Mouse (Mus musculus) kidney, embryonic 14.5 days (tissue): Measurements from ENCODE around the gene Izumo1. TPM values are rescaled to one million over a fixed set of nuclear protein-coding genes. Genes with fewer than 3 reads are reported as not detected.
"Not testable (repeated sequence)": the region's sequence is repeated elsewhere in the genome, so short reads cannot be mapped to it uniquely, and the experiment has no call there.

Source experiments
- ATAC-seq: fragments of 200-750 bp; cut with Nextera tagmentation; 2 replicates; pipeline ENCODE4 v1.8.0; 2017; ENCODE audit warnings: moderate number of reproducible peaks, mild to moderate bottlenecking, moderate TSS enrichment, moderate library complexity; ENCODE audit not compliant: low FRiP score, low TSS enrichment
- H3K27ac ChIP-seq: fragments of 300-500 bp; sonication (generic); 2 replicates; pipeline ENCODE4 v1.5.1; 2014; ENCODE audit warnings: low read depth, mild to moderate bottlenecking, low read length, moderate library complexity, mixed read lengths
- H3K27me3 ChIP-seq: fragments of 300-500 bp; sonication (generic); 2 replicates; pipeline ENCODE4 v1.6.1; 2014; ENCODE audit warnings: mild to moderate bottlenecking, low read length; ENCODE audit not compliant: control insufficient read depth, insufficient read depth
- H3K36me3 ChIP-seq: fragments of 300-500 bp; sonication (generic); 2 replicates; pipeline ENCODE4 v1.6.1; 2014; ENCODE audit warnings: low read length, mixed read lengths; ENCODE audit not compliant: control insufficient read depth, insufficient read depth
- H3K4me1 ChIP-seq: fragments of 300-500 bp; sonication (generic); 2 replicates; pipeline ENCODE4 v1.6.1; 2014; ENCODE audit warnings: low read length, mixed read lengths; ENCODE audit not compliant: control insufficient read depth, insufficient read depth
- H3K4me2 ChIP-seq: fragments of 300-500 bp; sonication (generic); replicated peaks from 2 replicates; pipeline ENCODE4 v1.6.1; 2014; ENCODE audit warnings: low read depth, mild to moderate bottlenecking, low read length
- H3K4me3 ChIP-seq: fragments of 300-500 bp; sonication (generic); 2 replicates; pipeline ENCODE4 v1.5.1; 2014; ENCODE audit warnings: mild to moderate bottlenecking, low read length
- H3K9ac ChIP-seq: fragments of 300-500 bp; sonication (generic); 2 replicates; pipeline ENCODE4 v1.6.1; 2014; ENCODE audit warnings: low read depth, mild to moderate bottlenecking, low read length, moderate library complexity
- H3K9me3 ChIP-seq: fragments of 300-500 bp; sonication (generic); 2 replicates; pipeline ENCODE4 v1.6.1; 2016; ENCODE audit warnings: low read length; ENCODE audit not compliant: control insufficient read depth
- WGBS: fragments of 180-500 bp; shearing (Covaris S2); extraction: QIAGEN DNeasy Blood & Tissue Kit; methylation state at CpG from one replicate; pipeline ENCODE4 v1.1.7; 2014; 5-methylcytosine and 5-hydroxymethylcytosine counted together
- polyA plus RNA-seq: library from polyadenylated mRNA; unstranded; fragments of >200 nt; fragmentation: Nextera tagmentation; extraction: Ambion mirVana; gene quantifications from 2 replicates; pipeline ENCODE4 v1.2.1, GENCODE M21; 2014

Izumo1 gene
- polyA plus RNA-seq, 1 experiment from 2014 or later = 0.23 TPM

DNA sequence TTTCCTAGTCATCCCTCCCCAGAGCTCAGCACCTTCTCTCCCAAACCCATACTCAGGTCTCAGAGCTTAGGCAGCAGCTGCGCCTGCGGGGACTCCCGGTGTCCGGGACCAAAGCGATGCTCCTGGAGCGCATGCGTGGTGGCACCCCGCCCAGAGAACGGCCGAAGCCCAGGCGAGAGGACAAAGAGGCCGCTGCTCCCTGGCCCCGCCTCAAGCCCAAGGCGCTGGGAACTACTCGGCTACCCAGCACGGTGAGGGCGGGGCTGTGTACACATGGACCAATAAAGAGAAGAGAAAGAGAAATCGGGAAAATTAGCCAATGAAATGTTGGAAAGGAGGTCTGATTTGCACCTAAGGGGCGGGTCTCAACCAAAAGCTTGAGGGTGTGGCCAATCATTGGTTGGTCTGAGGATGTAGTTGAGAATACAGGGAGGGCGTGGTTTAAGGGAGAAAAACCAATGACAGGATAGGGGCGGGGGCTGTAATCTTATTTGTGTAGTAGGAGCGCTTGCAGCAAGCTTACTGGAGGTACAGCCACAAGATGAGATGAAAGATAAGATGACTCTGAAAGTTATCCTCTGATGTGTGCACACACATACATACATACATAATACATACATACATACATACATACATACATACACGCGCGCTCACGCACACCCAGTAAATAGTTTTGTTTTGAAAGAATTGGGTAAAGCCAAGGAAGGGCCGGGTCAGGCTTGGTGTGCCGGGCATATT lies 22.0 kb downstream of the Izumo1 start:
- 2% methylated on average over 28 of the region's 28 CpGs for WGBS
- peak overlapping the region; percentile 82 for H3K4me2 ChIP-seq
- no peaks in the 10 kb centered on the region for H3K36me3 ChIP-seq
- no peaks in the 10 kb centered on the region for H3K27me3 ChIP-seq
- no peaks in the 10 kb centered on the region for H3K9me3 ChIP-seq
- H3K4me3 ChIP-seq = peak overlapping the region; percentile 46
- peak overlapping the region; percentile 76 for H3K9ac ChIP-seq
- peak overlapping the region; percentile 92 for H3K27ac ChIP-seq
- peaks cover 46% of the 10 kb centered on the region for H3K4me1 ChIP-seq
- peak; percentile 94 for ATAC-seq

DNA sequence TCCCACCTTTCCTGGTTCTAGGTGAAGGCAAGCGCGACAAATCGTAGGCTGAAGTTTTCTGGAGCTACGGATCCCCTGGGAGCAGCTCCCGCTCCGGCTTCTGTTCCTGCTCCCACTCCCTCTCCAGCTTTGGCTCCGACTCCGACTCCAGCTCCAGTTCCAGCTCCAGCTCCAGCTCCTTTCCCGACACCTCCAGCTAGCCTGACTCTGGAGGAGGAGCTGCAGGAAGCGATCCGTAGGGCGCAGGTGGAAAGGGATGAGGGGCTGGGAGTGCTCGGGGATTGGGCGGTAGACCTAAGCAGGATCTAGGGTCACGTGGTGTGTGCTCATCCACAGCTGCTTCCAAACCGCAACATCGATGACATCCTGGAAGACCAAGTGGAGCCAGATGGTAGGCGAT lies 22.6 kb downstream of the Izumo1 start:
- Histone ChIP-seq H3K4me1 (peaks cover 46% of the 10 kb centered on the region), H3K9ac (peak overlapping the region; percentile 50), H3K27me3 (no peaks in the 10 kb centered on the region), H3K36me3 (no peaks in the 10 kb centered on the region), H3K27ac (peak overlapping the region; percentile 85), H3K9me3 (no peaks in the 10 kb centered on the region), H3K4me3 (peak overlapping the region; percentile 46), H3K4me2 (peak overlapping the region; percentile 74)
- no peak for ATAC-seq
- 7% methylated on average over 18 of the region's 18 CpGs for WGBS

DNA sequence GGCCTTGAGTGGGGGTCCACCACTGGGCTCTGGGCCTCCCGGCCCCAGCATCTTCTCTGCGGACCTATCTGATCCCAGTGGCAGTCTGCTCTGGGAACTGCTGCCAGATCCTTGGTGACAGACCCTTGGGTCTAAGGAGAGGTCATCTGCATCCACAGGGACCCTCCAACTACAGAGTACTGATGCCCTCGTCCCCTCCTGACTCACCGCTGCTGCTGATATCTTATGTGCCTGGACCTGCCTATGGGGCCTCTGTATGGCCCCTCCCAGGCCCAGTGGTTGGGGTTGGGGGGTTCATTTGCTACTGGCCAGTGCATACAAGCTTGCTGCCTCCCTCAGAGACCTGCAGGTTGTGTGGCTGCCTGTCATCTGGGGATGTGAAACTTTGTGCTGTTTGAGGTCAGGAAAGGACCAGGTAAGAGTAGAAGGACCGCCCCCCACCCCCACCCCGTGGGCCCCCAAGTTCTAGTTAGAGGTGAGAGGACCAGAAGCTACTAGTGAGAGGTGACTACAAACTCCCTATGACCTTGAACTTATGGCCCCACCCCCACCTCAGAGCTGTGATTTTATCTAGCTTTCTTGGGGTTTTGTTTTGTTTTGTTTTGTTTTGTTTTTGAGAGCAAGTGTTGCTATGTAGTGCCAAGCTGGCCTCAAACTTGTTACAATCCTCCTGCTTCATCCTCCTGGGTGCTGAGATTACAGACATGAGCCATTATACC lies 23.4 kb downstream of the Izumo1 start:
- Histone ChIP-seq H3K9me3 (no peaks in the 10 kb centered on the region), H3K27ac (0 out of 2 replicates have a peak overlapping the region, but pooled peaks have one; percentile 85), H3K4me1 (peaks cover 38% of the 10 kb centered on the region), H3K4me3 (no peak overlapping the region; the same call in 1 of the 2 replicates), H3K9ac (no peak overlapping the region), H3K36me3 (no peaks in the 10 kb centered on the region), H3K27me3 (no peaks in the 10 kb centered on the region), H3K4me2 (peak overlapping the region; percentile 74; the same call in 1 of the 2 replicates)
- WGBS = 67% methylated on average over 6 of the region's 6 CpGs
- no peak for ATAC-seq

DNA sequence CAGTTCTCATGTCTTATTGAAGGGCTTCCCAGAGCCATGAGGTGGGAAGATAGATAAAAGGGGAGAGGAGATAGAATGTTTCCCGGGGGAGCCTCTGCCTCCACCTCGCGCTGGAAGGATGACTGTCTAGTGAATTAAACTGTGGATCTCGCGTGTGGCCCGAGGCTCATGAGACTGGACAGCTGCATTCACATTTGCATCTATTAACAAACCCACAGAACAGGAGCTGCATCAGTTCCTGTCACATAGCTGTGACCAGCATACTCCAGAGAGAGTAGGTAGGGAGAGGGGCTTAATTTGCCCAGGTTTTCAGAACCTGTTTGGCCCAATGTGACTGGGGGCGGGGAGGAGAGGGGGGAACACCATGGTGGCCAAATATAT lies 24.0 kb downstream of the Izumo1 start:
- Histone ChIP-seq H3K9ac (no peak overlapping the region), H3K4me2 (no peak overlapping the region), H3K9me3 (no peaks in the 10 kb centered on the region), H3K27ac (no peak overlapping the region), H3K27me3 (no peaks in the 10 kb centered on the region), H3K4me1 (peaks cover 33% of the 10 kb centered on the region), H3K4me3 (no peak overlapping the region), H3K36me3 (no peaks in the 10 kb centered on the region)
- 86% methylated on average over 7 of the region's 7 CpGs for WGBS
- ATAC-seq = no peak

DNA sequence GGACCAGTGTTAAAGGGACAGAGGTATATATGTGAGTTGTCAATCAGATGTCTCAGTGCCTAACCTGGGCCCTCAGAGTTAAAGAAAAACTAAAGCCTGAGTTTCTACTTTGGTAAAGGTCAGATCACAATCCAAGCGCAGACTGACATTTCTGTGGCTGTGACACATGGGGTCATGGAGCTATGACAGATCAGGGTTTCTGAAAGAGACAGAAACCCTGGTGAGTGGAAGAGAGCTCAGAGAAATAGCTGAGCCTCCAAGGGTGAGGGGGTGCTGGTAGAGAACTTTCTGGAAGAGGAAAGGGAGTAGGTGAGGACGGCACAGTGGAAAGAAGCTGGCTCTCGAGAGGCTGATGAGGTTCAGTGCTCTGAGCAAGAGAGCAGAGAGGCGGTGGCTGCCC lies 25.1 kb downstream of the Izumo1 start:
- Histone ChIP-seq H3K9me3 (no peaks in the 10 kb centered on the region), H3K27ac (no peak overlapping the region), H3K27me3 (no peaks in the 10 kb centered on the region), H3K4me1 (peaks cover 24% of the 10 kb centered on the region), H3K36me3 (no peaks in the 10 kb centered on the region), H3K4me2 (no peak overlapping the region), H3K9ac (no peak overlapping the region), H3K4me3 (no peak overlapping the region)
- 63% methylated on average over 4 of the region's 4 CpGs for WGBS
- ATAC-seq = no peak

DNA sequence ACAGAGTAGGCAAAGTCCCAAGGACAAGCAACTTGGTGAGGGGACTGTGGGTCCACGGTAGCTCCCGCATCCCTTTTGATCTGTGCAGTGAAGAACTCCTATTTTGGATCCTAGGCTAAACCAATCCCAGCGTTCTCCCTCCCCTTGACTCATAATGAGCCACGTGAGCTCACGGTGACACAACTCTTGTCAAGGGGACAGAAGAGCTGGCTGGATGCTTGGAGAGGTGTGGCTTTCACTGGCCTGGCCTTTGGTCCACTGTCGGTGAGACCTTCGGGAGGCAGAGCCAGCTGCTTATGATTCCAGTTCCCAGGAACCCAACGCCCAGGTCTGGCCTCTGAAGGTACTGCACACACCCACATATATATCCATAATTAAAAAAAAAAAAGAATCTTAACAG lies 27.7 kb downstream of the Izumo1 start:
- Histone ChIP-seq H3K4me3 (no peak overlapping the region), H3K4me2 (no peak overlapping the region), H3K9ac (no peak overlapping the region), H3K27ac (no peak overlapping the region), H3K27me3 (no peaks in the 10 kb centered on the region), H3K9me3 (no peaks in the 10 kb centered on the region), H3K4me1 (peaks cover 7% of the 10 kb centered on the region; the same call in 1 of the 2 replicates), H3K36me3 (no peaks in the 10 kb centered on the region)
- WGBS = 76% methylated on average over 8 of the region's 8 CpGs
- no peak for ATAC-seq

DNA sequence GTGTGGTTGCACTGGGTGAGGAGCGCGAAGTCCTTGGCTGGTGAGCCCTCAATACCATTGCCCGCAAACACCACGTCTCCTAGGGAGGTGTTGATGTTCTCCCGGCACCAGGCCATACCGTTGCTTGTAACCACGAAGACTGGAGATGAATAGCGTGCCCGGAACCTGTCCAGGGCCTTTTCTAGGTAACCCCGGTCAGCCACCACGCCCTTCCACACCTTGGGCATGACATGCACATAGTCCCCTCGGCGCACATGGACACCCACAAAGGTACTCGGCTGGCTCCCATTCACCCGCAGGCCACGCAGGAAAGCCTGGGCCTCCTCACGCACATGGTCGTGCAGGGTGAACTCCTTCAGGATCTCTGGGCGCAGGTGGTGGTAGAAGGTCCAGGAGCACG lies 28.9 kb downstream of the Izumo1 start:
- not testable (repeated sequence) for H3K4me1 ChIP-seq, H3K36me3 ChIP-seq, H3K27me3 ChIP-seq, H3K27ac ChIP-seq, H3K4me2 ChIP-seq, H3K9me3 ChIP-seq, H3K4me3 ChIP-seq, ATAC-seq, H3K9ac ChIP-seq
- 96% methylated on average over 18 of the region's 20 CpGs for WGBS

DNA sequence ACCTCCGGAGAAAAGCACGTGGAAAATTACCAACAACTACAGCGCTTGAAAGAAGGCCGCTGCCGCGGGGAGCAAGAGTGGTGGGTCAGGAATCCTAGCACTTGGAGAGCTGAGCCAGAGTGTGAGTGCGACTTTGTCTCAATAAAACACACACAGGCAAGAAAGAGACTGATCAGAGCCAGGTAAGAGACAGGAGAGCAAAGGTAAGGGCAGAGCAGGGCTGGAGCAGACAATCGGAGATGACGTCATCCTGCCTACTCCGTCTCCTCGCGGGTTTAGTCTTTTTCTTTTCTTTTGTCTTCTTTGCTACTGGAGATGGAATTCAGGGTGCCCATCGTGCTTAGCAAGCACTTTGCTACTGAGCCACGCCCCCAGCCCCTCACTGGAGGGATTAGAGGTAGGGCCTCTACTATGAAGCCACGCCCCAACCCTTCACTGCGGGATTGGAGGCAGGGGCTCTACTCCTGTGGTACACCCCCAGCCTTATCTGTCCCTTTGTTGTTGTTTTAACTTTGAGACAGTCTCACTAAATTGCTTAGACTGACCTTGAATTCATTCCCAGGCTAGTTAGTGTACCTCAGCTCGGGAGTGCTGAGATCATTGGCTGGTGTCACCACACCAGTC lies 32.9 kb downstream of the Izumo1 start:
- 41% methylated on average over 17 of the region's 17 CpGs for WGBS
- H3K27me3 ChIP-seq = no peaks in the 10 kb centered on the region
- peak overlapping the region; percentile 18; the same call in 1 of the 2 replicates for H3K4me2 ChIP-seq
- no peak overlapping the region for H3K9ac ChIP-seq
- H3K36me3 ChIP-seq = no peaks in the 10 kb centered on the region
- H3K9me3 ChIP-seq = no peaks in the 10 kb centered on the region
- no peaks in the 10 kb centered on the region for H3K4me1 ChIP-seq
- H3K4me3 ChIP-seq = no peak overlapping the region
- H3K27ac ChIP-seq = no peak overlapping the region
- no peak for ATAC-seq
